Mouse (Mus musculus): ENCODE data around the gene Cdh15.

- TF ChIP-seq CTCF (IDR thresholded peaks at IDR 0.05; ENCODE audit: insufficient read depth, low read depth, low read length) = no peak
- no peak for TF ChIP-seq POLR2A (IDR thresholded peaks at IDR 0.05; ENCODE audit: insufficient read depth, low read depth, low read length)
These were observed 69.0 kb downstream of the Cdh15 start for GRCm38 (mm10) chr8:122916766-122917165.

Data from olfactory bulb, adult 2 months (tissue).